In the genomic region with DNA sequence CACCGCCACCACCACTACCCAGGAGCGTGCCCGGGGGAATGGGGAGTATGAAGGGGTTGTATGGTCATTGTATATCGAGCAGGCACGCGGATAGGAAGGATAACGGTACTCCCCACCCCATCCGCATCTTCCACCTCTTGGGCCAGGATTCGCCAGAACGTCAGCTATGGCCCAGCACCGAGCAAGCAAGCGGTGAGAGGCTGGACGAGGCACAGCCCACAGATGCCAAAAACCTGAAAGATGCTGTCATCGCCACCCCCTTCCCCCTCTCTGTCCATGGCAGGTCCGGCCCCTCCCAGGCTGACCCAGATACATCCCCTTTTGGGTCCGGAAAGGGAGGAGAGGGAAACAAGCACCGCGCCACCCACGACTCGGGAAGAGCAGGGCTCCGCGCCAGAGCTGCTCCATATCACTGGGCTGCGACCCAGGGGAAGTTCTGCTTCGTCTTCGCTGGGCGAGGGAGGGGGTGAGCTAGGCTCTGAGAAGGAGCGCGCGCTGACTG, we compare ENCODE assay signal across 8 mouse cellular contexts. TPM values are rescaled to one million over a fixed set of nuclear protein-coding genes. Genes with fewer than 3 reads are reported as not detected.
DNase-seq lines count a peak whose midpoint lies in the region; ATAC-seq lines count a peak whose summit lies in the region.

No protein-coding gene starts in this region.

- H3K4me2 ChIP-seq in embryonic facial prominence, embryonic 15.5 days (replicated peaks), result peak overlapping the region; percentile 91
- H3K4me2 ChIP-seq in heart, embryonic 13.5 days, result peak overlapping the region; percentile 94
- peak overlapping the region; percentile 85 for H3K4me2 ChIP-seq in kidney, embryonic 14.5 days (replicated peaks; ENCODE audit: low read depth, low read length)
- peak overlapping the region; percentile 51 for H3K4me2 ChIP-seq in liver, embryonic 15.5 days
- H3K4me2 ChIP-seq in neural tube, embryonic 11.5 days (ENCODE audit: low read depth), result peak overlapping the region; percentile 84

- peak; percentile 73 for ATAC-seq in embryonic facial prominence, embryonic 15.5 days (ENCODE audit: insufficient number of reproducible peaks, low FRiP score, low TSS enrichment, low read depth)
- ATAC-seq in heart, embryonic 13.5 days (ENCODE audit: extremely low read depth, insufficient number of reproducible peaks, low FRiP score, low TSS enrichment), result peak; percentile 70
- ATAC-seq in kidney, embryonic 14.5 days (ENCODE audit: low FRiP score, low TSS enrichment), result peak; percentile 70
- ATAC-seq in liver, embryonic 15.5 days (ENCODE audit: insufficient read depth), result peak; percentile 25; the same call in 1 of the 2 replicates
- peak; percentile 39 for ATAC-seq in neural tube, embryonic 11.5 days (ENCODE audit: insufficient read depth, low FRiP score, low TSS enrichment)
- no peak for ATAC-seq in activated CD4-positive, CD25-positive, alpha-beta regulatory T cell, adult 4 months

- no peaks in the 10 kb centered on the region for H3K9me3 ChIP-seq in embryonic facial prominence, embryonic 15.5 days (replicated peaks)
- H3K9me3 ChIP-seq in heart, embryonic 13.5 days, result no peaks in the 10 kb centered on the region
- no peaks in the 10 kb centered on the region for H3K9me3 ChIP-seq in kidney, embryonic 14.5 days (ENCODE audit: control insufficient read depth, low read length)
- H3K9me3 ChIP-seq in liver, embryonic 15.5 days (replicated peaks), result no peaks in the 10 kb centered on the region
- no peaks in the 10 kb centered on the region for H3K9me3 ChIP-seq in neural tube, embryonic 11.5 days (ENCODE audit: control insufficient read depth, low read length)

- H3K27ac ChIP-seq in embryonic facial prominence, embryonic 15.5 days (replicated peaks), result no peak overlapping the region
- no peak overlapping the region for H3K27ac ChIP-seq in heart, embryonic 13.5 days (replicated peaks)
- H3K27ac ChIP-seq in kidney, embryonic 14.5 days (ENCODE audit: low read depth, low read length), result no peak overlapping the region
- H3K27ac ChIP-seq in liver, embryonic 15.5 days (replicated peaks), result no peak overlapping the region
- no peak overlapping the region for H3K27ac ChIP-seq in neural tube, embryonic 11.5 days (ENCODE audit: low read depth, low read length)

- peak; percentile 49 for DNase-seq in adrenal gland, postnatal 25 days
- DNase-seq in neural tube, embryonic 11.5 days (ENCODE audit: low spot score), result peak; percentile 32
- peak; percentile 27 for DNase-seq in testis, postnatal 14 days (ENCODE audit: low spot score)

- 1% methylated on average over 29 of the region's 29 CpGs for WGBS in embryonic facial prominence, embryonic 15.5 days
- WGBS in heart, embryonic 13.5 days, result 0% methylated on average over 26 of the region's 29 CpGs
- under 1% methylated on average over 29 of the region's 29 CpGs for whole genome bisulfite sequencing in kidney, embryonic 14.5 days
- WGBS in liver, embryonic 15.5 days (ENCODE audit: insufficient replicate concordance), result 3% methylated on average over 29 of the region's 29 CpGs
- 2% methylated on average over 29 of the region's 29 CpGs for WGBS in neural tube, embryonic 11.5 days

- H3K9ac ChIP-seq in embryonic facial prominence, embryonic 15.5 days, result no peak overlapping the region
- H3K9ac ChIP-seq in heart, embryonic 13.5 days, result peak overlapping the region; percentile 54
- peak overlapping the region; percentile 37; the same call in 1 of the 2 replicates for H3K9ac ChIP-seq in kidney, embryonic 14.5 days (ENCODE audit: low read depth, low read length)
- no peak overlapping the region for H3K9ac ChIP-seq in liver, embryonic 15.5 days
- no peak overlapping the region; the same call in 1 of the 2 replicates for H3K9ac ChIP-seq in neural tube, embryonic 11.5 days (ENCODE audit: low read length)

- no peaks in the 10 kb centered on the region for H3K36me3 ChIP-seq in embryonic facial prominence, embryonic 15.5 days
- no peaks in the 10 kb centered on the region for H3K36me3 ChIP-seq in heart, embryonic 13.5 days
- H3K36me3 ChIP-seq in kidney, embryonic 14.5 days (ENCODE audit: control insufficient read depth, insufficient read depth, low read length), result no peaks in the 10 kb centered on the region
- no peaks in the 10 kb centered on the region for H3K36me3 ChIP-seq in liver, embryonic 15.5 days (replicated peaks)
- H3K36me3 ChIP-seq in neural tube, embryonic 11.5 days (ENCODE audit: control insufficient read depth, insufficient read depth, low read length), result no peaks in the 10 kb centered on the region

- H3K27me3 ChIP-seq in embryonic facial prominence, embryonic 15.5 days, result peaks cover 35% of the 10 kb centered on the region
- peaks cover 44% of the 10 kb centered on the region for H3K27me3 ChIP-seq in heart, embryonic 13.5 days (replicated peaks)
- peaks cover 28% of the 10 kb centered on the region for H3K27me3 ChIP-seq in kidney, embryonic 14.5 days (ENCODE audit: control insufficient read depth, insufficient read depth, low read length)
- peaks cover 53% of the 10 kb centered on the region for H3K27me3 ChIP-seq in liver, embryonic 15.5 days
- H3K27me3 ChIP-seq in neural tube, embryonic 11.5 days (ENCODE audit: control insufficient read depth, insufficient read depth, low read length), result peaks cover 39% of the 10 kb centered on the region

- peak overlapping the region; percentile 51 for H3K4me3 ChIP-seq in embryonic facial prominence, embryonic 15.5 days (replicated peaks)
- H3K4me3 ChIP-seq in heart, embryonic 13.5 days, result peak overlapping the region; percentile 61
- peak overlapping the region; percentile 44 for H3K4me3 ChIP-seq in kidney, embryonic 14.5 days (ENCODE audit: low read length)
- peak overlapping the region; percentile 29 for H3K4me3 ChIP-seq in liver, embryonic 15.5 days (replicated peaks)
- peak overlapping the region; percentile 35 for H3K4me3 ChIP-seq in neural tube, embryonic 11.5 days (ENCODE audit: low read depth, low read length)

- peaks cover 22% of the 10 kb centered on the region for H3K4me1 ChIP-seq in embryonic facial prominence, embryonic 15.5 days
- H3K4me1 ChIP-seq in heart, embryonic 13.5 days, result peaks cover 25% of the 10 kb centered on the region
- peaks cover 5% of the 10 kb centered on the region; the same call in 1 of the 2 replicates for H3K4me1 ChIP-seq in kidney, embryonic 14.5 days (ENCODE audit: control insufficient read depth, insufficient read depth, low read length)
- H3K4me1 ChIP-seq in liver, embryonic 15.5 days (replicated peaks), result peaks cover 8% of the 10 kb centered on the region
- H3K4me1 ChIP-seq in neural tube, embryonic 11.5 days (ENCODE audit: control insufficient read depth, insufficient read depth, low read length), result peaks cover 8% of the 10 kb centered on the region; the same call in 1 of the 2 replicates

RNA-seq across cellular contexts. Expression of a gene that starts 1.2 kb away (rescaled TPM):
- total RNA-seq in adrenal gland, postnatal 25 days (2021), result 0.12 and 0.38 TPM in 2 replicates
- 6.4 and 7.3 TPM in 2 replicates for polyA plus RNA-seq in embryonic facial prominence, embryonic 15.5 days (2015; fragmentation: Nextera tagmentation; extraction: Ambion mirVana)
- 6.8 and 11.5 TPM in 2 replicates for polyA plus RNA-seq in heart, embryonic 13.5 days (2015; fragmentation: Nextera tagmentation; extraction: Ambion mirVana)
- polyA plus RNA-seq in kidney, embryonic 14.5 days (2014; fragmentation: Nextera tagmentation; extraction: Ambion mirVana), result 0.50 and 0.73 TPM in 2 replicates
- polyA plus RNA-seq in liver, embryonic 15.5 days (2015; fragmentation: Nextera tagmentation; extraction: Ambion mirVana), result 1.6 and 1.9 TPM in 2 replicates
- polyA plus RNA-seq in neural tube, embryonic 11.5 days (2014; fragmentation: Nextera tagmentation; extraction: Ambion mirVana), result 2.2 and 2.8 TPM in 2 replicates
- not detected for polyA plus RNA-seq in activated CD4-positive, CD25-positive, alpha-beta regulatory T cell, adult 4 months (2017; shearing (Covaris generic))

Comparison
In these comparisons a context has a peak if more than half of its experiments do, and no peak if none do; other contexts are left out.
1. H3K9ac ChIP-seq: peak in heart, embryonic 13.5 days (single experiment) and kidney, embryonic 14.5 days (single experiment); none in embryonic facial prominence, embryonic 15.5 days (single experiment), liver, embryonic 15.5 days (single experiment) and neural tube, embryonic 11.5 days (single experiment).
2. Peak in every context shown above with its lines, with median percentiles within 50 percentile points of each other: DNase-seq, H3K4me2 ChIP-seq and H3K4me3 ChIP-seq.